Mouse (Mus musculus) embryonic facial prominence, embryonic 15.5 days (tissue): ENCODE data around the gene Thap3. TPM values are rescaled to one million over a fixed set of nuclear protein-coding genes. Genes with fewer than 3 reads are reported as not detected.
A peak's percentile ranks its signal among the peaks of the same experiment; 100 is the strongest.

Experiments used
- ATAC-seq: fragments of 200-750 bp; cut with Nextera tagmentation; 2 replicates; pipeline ENCODE4 v1.8.0; 2017; ENCODE audit warnings: low read depth, moderate TSS enrichment; ENCODE audit not compliant: insufficient number of reproducible peaks, low FRiP score, low TSS enrichment
- H3K27ac ChIP-seq: fragments of 300-500 bp; sonication (generic); replicated peaks from 2 replicates; pipeline ENCODE4 v1.5.1; 2015; ENCODE audit warnings: mild to moderate bottlenecking, inconsistent platforms
- H3K27me3 ChIP-seq: fragments of 300-500 bp; sonication (generic); 2 replicates; pipeline ENCODE4 v1.6.1; 2015; ENCODE audit warnings: inconsistent platforms
- H3K36me3 ChIP-seq: fragments of 300-500 bp; sonication (generic); 2 replicates; pipeline ENCODE4 v1.6.1; 2015; ENCODE audit warnings: mild to moderate bottlenecking, inconsistent platforms
- H3K4me1 ChIP-seq: fragments of 300-500 bp; sonication (generic); 2 replicates; pipeline ENCODE4 v1.6.1; 2015; ENCODE audit warnings: inconsistent platforms
- H3K4me2 ChIP-seq: fragments of 300-500 bp; sonication (generic); replicated peaks from 2 replicates; pipeline ENCODE4 v1.6.1; 2015; ENCODE audit warnings: mild to moderate bottlenecking, inconsistent platforms
- H3K4me3 ChIP-seq: fragments of 300-500 bp; sonication (generic); replicated peaks from 2 replicates; pipeline ENCODE4 v1.5.1; 2015; ENCODE audit warnings: mild to moderate bottlenecking, inconsistent platforms
- H3K9ac ChIP-seq: fragments of 300-500 bp; sonication (generic); 2 replicates; pipeline ENCODE4 v1.6.1; 2015; ENCODE audit warnings: inconsistent platforms
- H3K9me3 ChIP-seq: fragments of 300-500 bp; sonication (generic); replicated peaks from 2 replicates; pipeline ENCODE4 v1.6.1; 2016; ENCODE audit warnings: inconsistent platforms
- WGBS: fragments of 180-500 bp; shearing (Covaris S2); methylation state at CpG from one replicate; pipeline ENCODE4 v1.1.7; 2015; 5-methylcytosine and 5-hydroxymethylcytosine counted together
- polyA plus RNA-seq: library from polyadenylated mRNA; unstranded; fragments of >200 nt; fragmentation: Nextera tagmentation; extraction: Ambion mirVana; gene quantifications from 2 replicates; pipeline ENCODE4 v1.2.1, GENCODE M21; 2015

Thap3 gene
- polyA plus RNA-seq, 1 experiment from 2014 or later, result 60.4 TPM

DNA sequence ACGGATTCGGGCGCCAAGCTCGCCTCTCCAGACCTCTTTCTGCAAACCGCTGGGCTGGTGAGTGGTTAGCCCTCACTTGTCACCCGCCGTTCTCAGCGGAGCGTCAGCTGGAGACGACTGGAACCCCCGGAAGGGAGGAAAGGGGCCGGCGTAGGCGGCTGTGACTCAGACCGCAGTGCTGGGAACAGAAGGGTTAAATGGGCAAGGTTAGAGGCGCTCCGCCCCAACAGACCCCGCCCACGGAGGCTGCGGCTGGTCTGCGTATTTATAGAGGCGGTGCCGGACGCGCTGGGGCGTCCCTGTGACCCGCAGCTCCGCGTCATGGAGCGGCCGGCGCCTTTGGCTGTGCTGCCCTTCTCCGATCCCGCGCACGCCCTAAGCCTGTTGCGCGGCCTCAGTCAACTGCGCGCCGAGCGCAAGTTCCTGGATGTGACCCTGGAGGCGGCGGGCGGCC, 19.9 kb upstream of the Thap3 start, which contains the start of gene Klhl21:
TSS of gene Klhl21 (plus strand) at position 182 of the 454 bp plus-strand sequence.
- ATAC-seq, result peak; percentile 90
- H3K27me3 ChIP-seq, result no peaks in the 10 kb centered on the region
- H3K27ac ChIP-seq, result peak within 1 kb of the TSS; percentile 96
- peak within 1 kb of the TSS; percentile 95 for H3K4me2 ChIP-seq
- H3K4me1 ChIP-seq, result peaks cover 42% of the 10 kb centered on the region
- peak within 1 kb of the TSS; percentile 49 for H3K9ac ChIP-seq
- H3K4me3 ChIP-seq, result peak within 1 kb of the TSS; percentile 77
- under 1% methylated on average over 45 of the region's 45 CpGs for WGBS
- no peaks in the 10 kb centered on the region for H3K9me3 ChIP-seq
- H3K36me3 ChIP-seq, result peaks cover 16% of the 10 kb centered on the region

GRCm38 (mm10) chr4:152008148-152008500, 19.3 kb upstream of the Thap3 start:
- Histone ChIP-seq H3K27me3 (no peaks in the 10 kb centered on the region), H3K4me3 (peak overlapping the region; percentile 77), H3K9me3 (no peaks in the 10 kb centered on the region), H3K27ac (peak overlapping the region; percentile 96), H3K4me2 (peak overlapping the region; percentile 95), H3K9ac (no peak overlapping the region; the same call in 1 of the 2 replicates), H3K4me1 (peaks cover 42% of the 10 kb centered on the region), H3K36me3 (peaks cover 11% of the 10 kb centered on the region)
- WGBS, result 1% methylated on average over 14 of the region's 14 CpGs
- ATAC-seq, result no peak

DNA sequence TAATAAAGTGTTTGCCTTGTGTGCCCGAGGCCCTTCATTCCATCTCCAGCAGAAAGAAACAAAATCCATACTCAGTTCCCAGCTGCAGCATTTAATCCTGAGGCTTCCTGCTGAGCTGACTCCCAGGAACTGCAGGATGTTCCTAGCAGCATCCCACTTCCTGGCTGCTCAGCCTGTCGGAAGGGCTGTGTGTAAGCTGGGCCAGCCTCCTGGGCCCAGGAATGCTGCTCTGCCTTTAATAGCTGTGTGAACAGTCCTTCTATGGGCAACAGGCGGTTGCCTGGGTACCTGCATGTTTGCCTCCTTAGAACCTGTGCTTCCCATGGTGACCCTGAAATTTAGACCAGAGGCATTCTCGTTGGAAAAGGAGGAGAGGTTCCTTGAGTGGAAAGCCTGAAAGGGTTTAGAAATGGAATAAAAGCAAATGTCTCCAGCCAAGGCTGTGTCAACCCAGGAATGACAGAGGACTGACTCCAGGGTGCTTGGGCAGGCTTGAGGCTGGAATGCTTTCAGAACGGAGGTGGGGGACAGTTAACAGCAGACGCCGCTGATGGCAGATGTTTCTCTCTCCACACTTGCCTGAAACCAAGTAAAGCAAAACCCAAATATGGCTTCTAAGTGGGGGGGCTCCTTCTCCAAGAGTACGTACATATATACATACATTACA, 18.8 kb upstream of the Thap3 start:
- Histone ChIP-seq H3K27me3 (no peaks in the 10 kb centered on the region), H3K27ac (peak overlapping the region; percentile 96), H3K4me2 (peak overlapping the region; percentile 95), H3K4me1 (peaks cover 42% of the 10 kb centered on the region), H3K36me3 (peaks cover 6% of the 10 kb centered on the region; the same call in 1 of the 2 replicates), H3K9me3 (no peaks in the 10 kb centered on the region), H3K4me3 (peak overlapping the region; percentile 77), H3K9ac (no peak overlapping the region)
- no peak for ATAC-seq
- WGBS, result 4% methylated on average over 8 of the region's 8 CpGs

GRCm38 (mm10) chr4:152006812-152007211, 18.0 kb upstream of the Thap3 start:
- Histone ChIP-seq H3K4me3 (no peak overlapping the region), H3K27ac (no peak overlapping the region), H3K27me3 (no peaks in the 10 kb centered on the region), H3K9ac (no peak overlapping the region), H3K4me2 (no peak overlapping the region), H3K4me1 (peaks cover 41% of the 10 kb centered on the region), H3K9me3 (no peaks in the 10 kb centered on the region), H3K36me3 (no peaks in the 10 kb centered on the region)
- no peak for ATAC-seq
- 27% methylated on average over 3 of the region's 3 CpGs for WGBS

DNA sequence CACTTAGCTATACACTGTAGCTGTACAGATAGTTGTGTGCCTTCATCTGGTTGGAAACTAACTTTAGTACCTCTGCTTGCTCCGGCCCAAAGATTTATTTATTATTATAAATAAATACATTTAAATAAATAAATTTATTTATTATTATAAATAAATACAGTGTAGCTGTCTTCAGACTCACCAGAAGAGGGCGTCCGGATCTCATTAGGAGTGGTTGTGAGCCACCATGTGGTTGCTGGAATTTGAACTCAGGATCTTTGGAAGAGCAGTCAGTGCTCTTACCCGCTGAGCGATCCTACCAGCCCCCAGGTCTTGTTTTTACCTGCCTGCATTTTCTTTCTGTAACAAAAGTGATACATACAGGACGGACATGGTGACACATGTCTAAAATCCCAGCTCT, 17.3 kb upstream of the Thap3 start:
- ATAC-seq, result no peak
- Histone ChIP-seq H3K4me3 (no peak overlapping the region), H3K27me3 (no peaks in the 10 kb centered on the region), H3K9me3 (no peaks in the 10 kb centered on the region), H3K27ac (no peak overlapping the region), H3K4me1 (peaks cover 36% of the 10 kb centered on the region), H3K4me2 (no peak overlapping the region), H3K9ac (no peak overlapping the region), H3K36me3 (no peaks in the 10 kb centered on the region)
- WGBS, result 68% methylated on average over 6 of the region's 6 CpGs

DNA sequence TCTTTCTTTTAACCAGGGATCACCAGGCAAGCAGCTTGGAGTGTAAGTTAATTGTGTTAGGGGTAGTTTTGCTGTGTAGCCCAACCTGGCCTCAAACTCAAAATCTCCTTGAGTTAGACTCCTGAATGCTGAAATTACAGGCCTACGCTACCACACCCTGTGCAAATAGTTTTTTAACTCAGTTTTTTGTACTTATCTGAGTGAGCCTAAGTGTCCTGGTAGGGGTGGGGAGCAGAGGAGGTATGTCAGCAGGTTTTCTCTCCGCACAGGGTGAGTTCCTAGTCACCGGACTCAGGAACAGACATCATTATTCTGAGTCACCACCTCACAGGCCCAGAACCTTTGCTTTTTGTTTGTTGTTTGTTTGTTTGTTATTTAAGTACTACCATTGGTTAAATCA, 13.3 kb upstream of the Thap3 start:
- Histone ChIP-seq H3K27me3 (no peaks in the 10 kb centered on the region), H3K4me1 (peaks cover 11% of the 10 kb centered on the region), H3K36me3 (no peaks in the 10 kb centered on the region), H3K9me3 (no peaks in the 10 kb centered on the region), H3K27ac (no peak overlapping the region), H3K4me3 (no peak overlapping the region), H3K9ac (no peak overlapping the region), H3K4me2 (no peak overlapping the region)
- WGBS, result 92% methylated on average over 3 of the region's 3 CpGs
- no peak for ATAC-seq

- no peak for ATAC-seq
Observed at GRCm38 (mm10) chr4:152001335-152001734, 12.5 kb upstream of the Thap3 start.

GRCm38 (mm10) chr4:152000906-152001305, 12.1 kb upstream of the Thap3 start:
- Histone ChIP-seq H3K4me1 (peaks cover 9% of the 10 kb centered on the region), H3K27ac (no peak overlapping the region), H3K9ac (no peak overlapping the region), H3K4me3 (no peak overlapping the region), H3K4me2 (no peak overlapping the region), H3K36me3 (no peaks in the 10 kb centered on the region), H3K9me3 (no peaks in the 10 kb centered on the region), H3K27me3 (no peaks in the 10 kb centered on the region)
- no peak for ATAC-seq
- WGBS, result 27% methylated on average over 4 of the region's 4 CpGs

More at GRCm38 (mm10) chr4:152001335-152001734, 12.5 kb upstream of the Thap3 start:
- 54% methylated on average over 4 of the region's 4 CpGs for WGBS
- Histone ChIP-seq H3K36me3 (no peaks in the 10 kb centered on the region), H3K4me2 (no peak overlapping the region), H3K4me3 (no peak overlapping the region), H3K27me3 (no peaks in the 10 kb centered on the region), H3K27ac (no peak overlapping the region), H3K9me3 (no peaks in the 10 kb centered on the region), H3K9ac (no peak overlapping the region), H3K4me1 (peaks cover 9% of the 10 kb centered on the region)

DNA sequence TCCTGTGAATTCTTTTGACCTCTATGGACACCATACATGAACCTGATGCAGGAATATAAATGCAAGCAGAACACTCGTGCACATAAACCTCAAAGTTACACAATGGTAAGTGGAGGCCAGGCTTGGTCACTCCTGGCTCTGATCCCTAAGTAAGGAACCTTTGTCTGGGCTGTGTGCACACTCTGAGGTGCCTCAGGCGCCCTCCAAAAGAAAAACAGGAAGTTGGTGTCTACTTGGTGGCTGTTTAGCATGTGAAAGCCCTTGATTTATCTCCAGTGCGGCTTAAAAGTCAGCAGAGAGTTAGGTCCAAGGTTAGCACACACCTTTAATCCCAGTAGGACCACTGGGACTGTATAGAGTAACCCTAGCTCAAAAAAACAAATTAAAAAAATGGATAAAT, 10.7 kb upstream of the Thap3 start:
- Histone ChIP-seq H3K27me3 (no peaks in the 10 kb centered on the region), H3K36me3 (no peaks in the 10 kb centered on the region), H3K27ac (no peak overlapping the region), H3K9me3 (no peaks in the 10 kb centered on the region), H3K4me2 (no peak overlapping the region), H3K4me3 (no peak overlapping the region), H3K4me1 (peaks cover 10% of the 10 kb centered on the region), H3K9ac (no peak overlapping the region)
- ATAC-seq, result no peak
- WGBS, result 47% methylated on average over 3 of the region's 3 CpGs

- H3K36me3 ChIP-seq, result peaks cover 7% of the 10 kb centered on the region
- H3K4me3 ChIP-seq, result peak overlapping the region; percentile 93
- 65% methylated on average over 3 of the region's 3 CpGs for WGBS
- no peak overlapping the region for H3K9ac ChIP-seq
- peaks cover 27% of the 10 kb centered on the region for H3K4me1 ChIP-seq
- ATAC-seq, result no peak
- H3K27me3 ChIP-seq, result no peaks in the 10 kb centered on the region
- no peak overlapping the region for H3K27ac ChIP-seq
- H3K9me3 ChIP-seq, result no peaks in the 10 kb centered on the region
- H3K4me2 ChIP-seq, result peak overlapping the region; percentile 52; the same call in 1 of the 2 replicates
Observed at GRCm38 (mm10) chr4:151997701-151998100, 8.9 kb upstream of the Thap3 start.

DNA sequence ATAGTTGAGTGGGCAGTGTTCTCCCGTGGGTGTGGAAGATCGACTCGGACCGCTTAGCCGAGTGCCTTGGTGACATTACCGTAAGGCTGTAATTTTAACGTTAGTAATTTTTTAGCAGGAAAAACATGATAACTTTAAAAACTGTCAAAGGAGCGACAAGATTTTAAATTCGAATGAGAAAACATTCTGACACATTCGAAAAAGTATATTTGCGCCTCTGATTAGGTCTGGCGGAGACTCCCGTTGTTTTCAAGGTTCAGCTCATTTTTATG, 8.1 kb upstream of the Thap3 start:
- Histone ChIP-seq H3K27me3 (no peaks in the 10 kb centered on the region), H3K4me1 (peaks cover 27% of the 10 kb centered on the region), H3K9me3 (no peaks in the 10 kb centered on the region), H3K27ac (peak overlapping the region; percentile 91), H3K4me3 (peak overlapping the region; percentile 93), H3K36me3 (peaks cover 15% of the 10 kb centered on the region), H3K9ac (peak overlapping the region; percentile 61), H3K4me2 (peak overlapping the region; percentile 52)
- WGBS, result 4% methylated on average over 13 of the region's 13 CpGs
- ATAC-seq, result no peak
